8 mouse cellular contexts compared by ENCODE assay signal in genomic region chr9:69480344-69480743, GRCm38 (mm10). TPM values are rescaled to one million over a fixed set of nuclear protein-coding genes. Genes with fewer than 3 reads are reported as not detected.
DNase-seq lines count a peak whose midpoint lies in the region; ATAC-seq lines count a peak whose summit lies in the region.

No protein-coding gene starts in this region.

- H3K4me1 ChIP-seq in kidney, embryonic 14.5 days (ENCODE audit: control insufficient read depth, insufficient read depth, low read length): peaks cover 16% of the 10 kb centered on the region
- no peaks in the 10 kb centered on the region for H3K4me1 ChIP-seq in midbrain, embryonic 14.5 days (ENCODE audit: control insufficient read depth, insufficient read depth, low read length)

- DNase-seq in kidney, adult 11 months: peak; percentile 53
- DNase-seq in cerebellum, adult 11 months: peak; percentile 53
- DNase-seq in induced T-regulatory cell, adult 2 months (ENCODE audit: low read depth): peak; percentile 92
- peak; percentile 38 to 71 for DNase-seq in left cerebral cortex, adult 8-10 months (ENCODE audit: low spot score in 2 of 2)
- DNase-seq in midbrain, embryonic 14.5 days: peak; percentile 94
- DNase-seq in spleen, postnatal 14 days (ENCODE audit: low spot score in 2 of 2): peak; percentile 29 to 71

- no peaks in the 10 kb centered on the region for H3K27me3 ChIP-seq in kidney, embryonic 14.5 days (ENCODE audit: control insufficient read depth, insufficient read depth, low read length)
- no peaks in the 10 kb centered on the region for H3K27me3 ChIP-seq in midbrain, embryonic 14.5 days (ENCODE audit: control insufficient read depth, insufficient read depth, low read length)

- H3K9ac ChIP-seq in kidney, embryonic 14.5 days (ENCODE audit: low read depth, low read length): no peak overlapping the region
- H3K9ac ChIP-seq in midbrain, embryonic 14.5 days (replicated peaks; ENCODE audit: low read length): no peak overlapping the region

- peaks cover 49% of the 10 kb centered on the region; the same call in 1 of the 2 replicates for H3K36me3 ChIP-seq in kidney, embryonic 14.5 days (ENCODE audit: control insufficient read depth, insufficient read depth, low read length)
- no peaks in the 10 kb centered on the region for H3K36me3 ChIP-seq in midbrain, embryonic 14.5 days (ENCODE audit: control insufficient read depth, insufficient read depth, low read length)

- no peak overlapping the region for H3K27ac ChIP-seq in kidney, embryonic 14.5 days (ENCODE audit: low read depth, low read length)
- H3K27ac ChIP-seq in midbrain, embryonic 14.5 days (replicated peaks; ENCODE audit: low read depth, low read length): no peak overlapping the region

- no peaks in the 10 kb centered on the region for H3K9me3 ChIP-seq in kidney, embryonic 14.5 days (ENCODE audit: control insufficient read depth, low read length)
- no peaks in the 10 kb centered on the region for H3K9me3 ChIP-seq in midbrain, embryonic 14.5 days (ENCODE audit: control insufficient read depth, low read length)

- 5% methylated on average over 1 of the region's 1 CpGs for WGBS in kidney, embryonic 14.5 days
- 2% methylated on average over 1 of the region's 1 CpGs for WGBS in midbrain, embryonic 14.5 days

- no peak overlapping the region for H3K4me2 ChIP-seq in kidney, embryonic 14.5 days (replicated peaks; ENCODE audit: low read depth, low read length)
- no peak overlapping the region for H3K4me2 ChIP-seq in midbrain, embryonic 14.5 days (ENCODE audit: low read length)

- H3K4me3 ChIP-seq in kidney, embryonic 14.5 days (ENCODE audit: low read length): no peak overlapping the region
- H3K4me3 ChIP-seq in midbrain, embryonic 14.5 days (replicated peaks; ENCODE audit: low read depth, low read length): no peak overlapping the region

- ATAC-seq in kidney, embryonic 14.5 days (ENCODE audit: low FRiP score, low TSS enrichment): no peak
- ATAC-seq in frontal cortex, adult (ENCODE audit: low TSS enrichment): peak; percentile 93
- ATAC-seq in midbrain, embryonic 14.5 days (ENCODE audit: low FRiP score, low TSS enrichment): no peak

RNA-seq across cellular contexts. Expression of gene Anxa2, which starts 26.9 kb away (rescaled TPM):
- 463 and 482 TPM in 2 replicates for polyA plus RNA-seq in kidney, embryonic 14.5 days (2014; fragmentation: Nextera tagmentation; extraction: Ambion mirVana)
- 10 to 100 TPM; 12.3 to 16.1 (median 14.6) TPM for total RNA-seq in left cerebral cortex, adult 8-10 months (2022)
- 48.8 and 105 TPM in 2 replicates for polyA plus RNA-seq in midbrain, embryonic 14.5 days (2014; fragmentation: Nextera tagmentation; extraction: Ambion mirVana)
